Mouse (Mus musculus): ENCODE results near the gene Lbx1. TPM values are rescaled to one million over a fixed set of nuclear protein-coding genes. Genes with fewer than 3 reads are reported as not detected.
A peak's percentile ranks its signal among the peaks of the same experiment; 100 is the strongest.

Gene Lbx1
- not detected in 2 replicates for total RNA-seq (2017)

- no peak for ATAC-seq (replicated peaks in 1 of 2; ENCODE audit: insufficient read depth in 1 of 2, low FRiP score in 2 of 2, low TSS enrichment in 1 of 2, low read depth in 1 of 2, poor library complexity in 2 of 2, severe bottlenecking in 2 of 2)
Observed at GRCm38 (mm10) chr19:45235766-45236362, at the start of gene Lbx1. Lbx1 (minus strand) TSS chr19:45235812.

GRCm38 (mm10) chr19:45283302-45283701 is 47.7 kb upstream of the Lbx1 start:
- peak; percentile 49 to 60; a peak in 1 of 4 replicates for ATAC-seq (replicated peaks in 1 of 2; ENCODE audit: insufficient read depth in 1 of 2, low FRiP score in 2 of 2, low TSS enrichment in 1 of 2, low read depth in 1 of 2, poor library complexity in 2 of 2, severe bottlenecking in 2 of 2)

GRCm38 (mm10) chr19:45276196-45276595 is 40.6 kb upstream of the Lbx1 start:
- no peak for ATAC-seq (replicated peaks in 1 of 2; ENCODE audit: insufficient read depth in 1 of 2, low FRiP score in 2 of 2, low TSS enrichment in 1 of 2, low read depth in 1 of 2, poor library complexity in 2 of 2, severe bottlenecking in 2 of 2)

GRCm38 (mm10) chr19:45271986-45272385 is 36.4 kb upstream of the Lbx1 start:
- no peak for ATAC-seq (replicated peaks in 1 of 2; ENCODE audit: insufficient read depth in 1 of 2, low FRiP score in 2 of 2, low TSS enrichment in 1 of 2, low read depth in 1 of 2, poor library complexity in 2 of 2, severe bottlenecking in 2 of 2)

DNA sequence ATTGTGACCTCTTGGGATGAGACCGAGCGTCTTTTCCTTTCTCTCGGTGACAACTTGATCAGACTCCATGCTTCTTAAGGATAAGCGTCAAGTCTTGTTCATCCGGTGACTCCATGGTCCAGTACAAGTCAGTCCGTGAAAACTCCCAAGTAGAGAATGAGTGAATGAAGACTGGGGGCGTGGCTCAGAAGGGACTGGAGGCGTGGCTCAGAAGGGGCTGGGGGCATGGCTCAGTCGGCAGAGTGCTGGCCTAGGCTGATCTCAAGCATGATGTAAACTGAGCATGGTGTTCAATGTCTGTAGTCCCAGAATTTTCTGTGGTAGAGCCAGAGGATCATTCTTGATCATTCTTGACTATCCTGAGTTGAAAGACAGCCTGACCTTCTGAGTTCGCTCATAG is 27.4 kb upstream of the Lbx1 start:
- ATAC-seq (replicated peaks in 1 of 2; ENCODE audit: insufficient read depth in 1 of 2, low FRiP score in 2 of 2, low TSS enrichment in 1 of 2, low read depth in 1 of 2, poor library complexity in 2 of 2, severe bottlenecking in 2 of 2), result no peak

GRCm38 (mm10) chr19:45257414-45258326 is 22.1 kb upstream of the Lbx1 start:
- ATAC-seq (replicated peaks in 1 of 2; ENCODE audit: insufficient read depth in 1 of 2, low FRiP score in 2 of 2, low TSS enrichment in 1 of 2, low read depth in 1 of 2, poor library complexity in 2 of 2, severe bottlenecking in 2 of 2), result no peak; a peak in 1 of 4 replicates

- ATAC-seq (replicated peaks in 1 of 2; ENCODE audit: insufficient read depth in 1 of 2, low FRiP score in 2 of 2, low TSS enrichment in 1 of 2, low read depth in 1 of 2, poor library complexity in 2 of 2, severe bottlenecking in 2 of 2), result no peak
Observed at GRCm38 (mm10) chr19:45254806-45255205, 19.2 kb upstream of the Lbx1 start.

DNA sequence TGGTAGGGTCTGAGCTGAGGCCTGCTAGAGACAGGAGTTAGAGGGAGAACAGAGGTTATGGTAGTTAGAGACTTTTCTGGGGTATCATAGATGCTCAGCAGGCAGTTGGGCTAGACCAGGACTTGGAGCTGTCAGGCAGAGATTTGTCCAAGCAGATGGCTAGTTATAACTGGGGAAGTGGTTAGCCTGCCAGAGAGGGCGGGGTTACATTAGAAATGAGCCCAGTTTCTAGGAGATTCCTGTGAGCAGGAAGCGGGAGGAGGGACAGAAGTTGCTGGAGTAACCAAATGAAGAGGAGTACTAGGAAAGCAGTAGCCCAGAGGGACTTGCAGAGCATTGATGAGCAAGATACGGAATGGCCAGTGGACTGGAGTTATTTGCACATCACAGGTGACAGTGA is 16.8 kb upstream of the Lbx1 start:
- no peak for ATAC-seq (replicated peaks in 1 of 2; ENCODE audit: insufficient read depth in 1 of 2, low FRiP score in 2 of 2, low TSS enrichment in 1 of 2, low read depth in 1 of 2, poor library complexity in 2 of 2, severe bottlenecking in 2 of 2)

DNA sequence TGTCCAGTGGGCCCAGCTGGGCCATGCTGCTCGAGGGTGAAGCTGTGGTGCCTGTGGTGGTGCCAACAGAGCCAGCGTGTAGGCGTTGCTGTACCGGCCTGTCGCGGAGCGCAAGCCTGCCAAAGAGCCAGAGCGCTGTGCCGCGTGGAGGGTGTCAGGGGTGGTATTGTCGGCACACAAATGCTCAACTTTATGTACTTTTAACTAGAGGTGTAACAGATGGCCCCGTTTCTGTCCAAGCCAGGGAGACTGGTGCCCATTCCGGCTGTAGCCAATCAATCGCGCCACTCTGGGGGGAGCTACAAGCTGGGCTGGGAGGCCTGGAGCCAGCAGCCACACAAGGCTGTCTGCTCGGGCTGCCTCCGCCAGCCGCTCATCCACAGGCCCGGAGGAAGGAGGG is 13.1 kb upstream of the Lbx1 start:
- no peak for ATAC-seq (replicated peaks in 1 of 2; ENCODE audit: insufficient read depth in 1 of 2, low FRiP score in 2 of 2, low TSS enrichment in 1 of 2, low read depth in 1 of 2, poor library complexity in 2 of 2, severe bottlenecking in 2 of 2)

DNA sequence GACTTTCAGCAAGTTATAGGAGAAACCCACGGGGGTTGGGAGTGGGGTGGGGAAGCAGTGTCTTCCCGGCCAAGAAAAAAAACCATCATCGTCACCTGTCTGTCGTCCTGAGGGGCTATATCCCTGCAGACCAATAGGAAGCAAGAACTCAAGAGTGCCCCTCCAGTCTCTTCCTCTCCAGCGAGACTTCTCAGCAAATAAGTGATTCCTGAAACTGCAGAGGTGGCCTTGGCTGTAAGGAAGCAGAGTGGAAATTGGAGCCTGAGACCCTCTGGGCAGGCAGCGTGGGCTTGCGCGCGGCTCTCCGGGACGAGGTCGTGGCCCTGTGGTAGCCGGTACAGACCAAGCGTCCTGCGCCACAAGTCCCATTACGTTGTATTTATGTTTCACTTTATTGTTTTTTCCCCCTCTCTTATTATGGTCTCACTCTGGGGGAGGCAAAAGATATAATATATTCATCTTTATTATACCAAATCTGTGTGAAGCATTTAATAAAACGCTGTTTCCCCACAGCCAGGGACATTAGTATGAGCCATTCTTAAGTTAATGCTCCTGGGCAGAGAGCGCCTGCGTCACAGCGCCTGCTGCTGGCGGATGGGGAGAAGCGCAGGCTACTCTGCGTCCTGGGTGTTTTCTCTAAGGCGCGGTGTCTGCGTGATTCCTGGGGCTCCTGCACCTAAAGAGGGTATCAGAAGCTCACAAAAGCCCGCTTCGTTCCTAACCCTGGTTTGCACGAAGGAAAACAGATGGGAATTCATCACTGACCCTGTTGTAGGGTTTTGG is 8.5 kb upstream of the Lbx1 start:
- peak in 1 of 2 experiments; percentile 61; a peak in 2 of 4 replicates for ATAC-seq (replicated peaks in 1 of 2; ENCODE audit: insufficient read depth in 1 of 2, low FRiP score in 2 of 2, low TSS enrichment in 1 of 2, low read depth in 1 of 2, poor library complexity in 2 of 2, severe bottlenecking in 2 of 2)

DNA sequence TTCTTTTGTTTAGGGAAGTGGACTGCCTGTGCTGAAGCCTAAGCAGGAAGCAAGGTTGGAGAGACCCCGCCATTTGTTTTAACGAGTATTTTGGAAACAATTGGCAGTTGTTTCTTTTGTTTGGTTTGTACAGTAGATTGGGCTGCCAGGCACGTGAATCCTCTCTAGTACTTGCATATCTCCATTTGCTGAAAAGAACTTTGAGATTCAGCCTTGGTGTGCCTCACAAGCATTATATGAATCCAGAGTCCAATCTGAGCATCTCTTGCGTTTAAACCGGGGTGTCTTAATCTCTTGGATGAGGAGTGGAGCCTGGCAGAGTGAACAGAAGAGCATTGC is 7.6 kb upstream of the Lbx1 start:
- ATAC-seq (replicated peaks in 1 of 2; ENCODE audit: insufficient read depth in 1 of 2, low FRiP score in 2 of 2, low TSS enrichment in 1 of 2, low read depth in 1 of 2, poor library complexity in 2 of 2, severe bottlenecking in 2 of 2), result no peak

GRCm38 (mm10) chr19:45242348-45243263 is 7.0 kb upstream of the Lbx1 start:
- 0 out of 4 replicates have a peak, but pooled peaks have one; percentile 24 to 26 for ATAC-seq (replicated peaks in 1 of 2; ENCODE audit: insufficient read depth in 1 of 2, low FRiP score in 2 of 2, low TSS enrichment in 1 of 2, low read depth in 1 of 2, poor library complexity in 2 of 2, severe bottlenecking in 2 of 2)

DNA sequence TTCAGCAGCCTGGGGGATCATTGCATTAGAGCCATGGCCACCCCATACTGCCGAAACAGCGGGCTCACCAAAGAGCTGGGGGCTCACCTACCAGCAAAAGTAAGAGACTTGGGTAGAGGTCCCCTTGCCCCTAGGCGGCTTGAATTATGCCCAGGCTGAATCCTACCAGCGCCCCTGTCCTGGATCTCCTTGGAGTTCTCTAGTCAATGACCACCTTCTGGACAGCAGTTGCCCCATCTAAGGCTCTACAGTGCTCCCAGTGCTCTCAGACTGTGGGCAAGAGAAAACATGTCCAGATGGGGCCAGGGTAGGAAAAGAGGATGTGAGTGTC is 6.4 kb upstream of the Lbx1 start:
- ATAC-seq (replicated peaks in 1 of 2; ENCODE audit: insufficient read depth in 1 of 2, low FRiP score in 2 of 2, low TSS enrichment in 1 of 2, low read depth in 1 of 2, poor library complexity in 2 of 2, severe bottlenecking in 2 of 2), result no peak

GRCm38 (mm10) chr19:45240026-45240425 is 4.4 kb upstream of the Lbx1 start:
- ATAC-seq (replicated peaks in 1 of 2; ENCODE audit: insufficient read depth in 1 of 2, low FRiP score in 2 of 2, low TSS enrichment in 1 of 2, low read depth in 1 of 2, poor library complexity in 2 of 2, severe bottlenecking in 2 of 2), result no peak

- ATAC-seq (replicated peaks in 1 of 2; ENCODE audit: insufficient read depth in 1 of 2, low FRiP score in 2 of 2, low TSS enrichment in 1 of 2, low read depth in 1 of 2, poor library complexity in 2 of 2, severe bottlenecking in 2 of 2), result no peak
Observed at GRCm38 (mm10) chr19:45239191-45239590, 3.6 kb upstream of the Lbx1 start.

- ATAC-seq (replicated peaks in 1 of 2; ENCODE audit: insufficient read depth in 1 of 2, low FRiP score in 2 of 2, low TSS enrichment in 1 of 2, low read depth in 1 of 2, poor library complexity in 2 of 2, severe bottlenecking in 2 of 2), result no peak
Observed at GRCm38 (mm10) chr19:45237665-45238209, 2.1 kb upstream of the Lbx1 start.

- no peak for ATAC-seq (replicated peaks in 1 of 2; ENCODE audit: insufficient read depth in 1 of 2, low FRiP score in 2 of 2, low TSS enrichment in 1 of 2, low read depth in 1 of 2, poor library complexity in 2 of 2, severe bottlenecking in 2 of 2)
Observed at GRCm38 (mm10) chr19:45237099-45237498, 1.5 kb upstream of the Lbx1 start.

Data from hematopoietic stem cell, adult 5-6 weeks (primary cell).